Mouse (Mus musculus) mouse embryonic stem cell (cell line): ENCODE results near the gene Saa3.
"Not testable (repeated sequence)": the region's sequence is repeated elsewhere in the genome, so short reads cannot be mapped to it uniquely, and the experiment has no call there.

Experiments used
- in situ Hi-C, 2 experiments: fragments of 300-500 bp; cut with MboI; formaldehyde crosslinking; loops; 1 replicate in 1 of 2; 3 replicates in 1 of 2; pipeline ENCODE4 v1.14.3; 2019 to 2020; ENCODE audit warnings: low sequenced_read_pairs in 2 of 2, low pct_unique_long_range_greater_than_20kb in 1 of 2, mixed read lengths in 1 of 2; ENCODE audit not compliant: unreplicated experiment in 1 of 2

Gene Saa3

GRCm38 (mm10) chr7:46718591-46719270 lies 3.2 kb upstream of the Saa3 start:
- in situ Hi-C loops: no loop called here

GRCm38 (mm10) chr7:46716897-46717296 lies 1.4 kb upstream of the Saa3 start:
- in situ Hi-C loops: no loop called here

- in situ Hi-C loops: loop anchor here in 1 of 2 experiments (5.0 kb wide), 1 partner anchor 53 kb away; no protein-coding TSS in a partner anchor
These were observed 982 bp downstream of the Saa3 start for GRCm38 (mm10) chr7:46714518-46714917.

- in situ Hi-C loops: loop anchor here in 1 of 2 experiments (5.0 kb wide), 1 partner anchor 55 kb away; no protein-coding TSS in a partner anchor
These were observed 3.2 kb downstream of the Saa3 start for GRCm38 (mm10) chr7:46712250-46712649.

- in situ Hi-C loops: loop anchor here in 1 of 2 experiments (5.0 kb wide), 1 partner anchor 57 kb away; no protein-coding TSS in a partner anchor
These were observed 5.1 kb downstream of the Saa3 start, which contains the start of gene Saal1 for GRCm38 (mm10) chr7:46710390-46710844. Gene Saal1, minus strand, starts transcription at chr7:46710680.

- in situ Hi-C loops: loop anchor here in 1 of 2 experiments (5.0 kb wide), 1 partner anchor 97 kb away; the partner anchor contains the start of genes Gtf2h1 and Hps5
These were observed 14.9 kb downstream of the Saa3 start for GRCm38 (mm10) chr7:46700521-46701025.

- in situ Hi-C loops: no loop called here
These were observed 18.7 kb downstream of the Saa3 start for GRCm38 (mm10) chr7:46696754-46697153.

- in situ Hi-C loops: no loop called here
These were observed 28.7 kb downstream of the Saa3 start for GRCm38 (mm10) chr7:46686827-46687226.

- in situ Hi-C loops: no loop called here
These were observed 34.8 kb downstream of the Saa3 start for GRCm38 (mm10) chr7:46680732-46681131.

GRCm38 (mm10) chr7:46679044-46679443 lies 36.5 kb downstream of the Saa3 start:
- in situ Hi-C loops: not testable (repeated sequence)

- in situ Hi-C loops: no loop called here
These were observed 37.1 kb downstream of the Saa3 start for GRCm38 (mm10) chr7:46678417-46678816.

- in situ Hi-C loops: no loop called here
These were observed 38.6 kb downstream of the Saa3 start for GRCm38 (mm10) chr7:46676808-46677360.

- in situ Hi-C loops: no loop called here
These were observed 39.6 kb downstream of the Saa3 start for GRCm38 (mm10) chr7:46675886-46676285.

GRCm38 (mm10) chr7:46675061-46675460 lies 40.4 kb downstream of the Saa3 start:
- in situ Hi-C loops: no loop called here

- in situ Hi-C loops: no loop called here
These were observed 43.3 kb downstream of the Saa3 start, which contains the start of gene Tph1 for GRCm38 (mm10) chr7:46672160-46672672. Gene Tph1, minus strand, starts transcription at chr7:46672537.

GRCm38 (mm10) chr7:46667256-46667655 lies 48.2 kb downstream of the Saa3 start:
- in situ Hi-C loops: no loop called here

- in situ Hi-C loops: no loop called here
These were observed 50.3 kb downstream of the Saa3 start for GRCm38 (mm10) chr7:46665236-46665635.
